Mouse (Mus musculus): Measurements from ENCODE around the gene Aars.
A peak's percentile ranks its signal among the peaks of the same experiment; 100 is the strongest.
"Not testable (repeated sequence)": the region's sequence is repeated elsewhere in the genome, so short reads cannot be mapped to it uniquely, and the experiment has no call there.

Aars gene

GRCm38 (mm10) chr8:111066308-111066707, 33.4 kb downstream of the Aars start:
- no peak for DNase-seq (ENCODE audit: low read depth, low spot score)
- Histone ChIP-seq H3K36me3 (ENCODE audit: control insufficient read depth, insufficient read depth, low read length, poor library complexity, severe bottlenecking) (no peaks in the 10 kb centered on the region; the same call in 1 of the 2 replicates), H3K27me3 (ENCODE audit: control insufficient read depth, insufficient read depth, low read length, poor library complexity, severe bottlenecking) (no peaks in the 10 kb centered on the region)

- no peaks in the 10 kb centered on the region for H3K27me3 ChIP-seq (ENCODE audit: control insufficient read depth, insufficient read depth, low read length, poor library complexity, severe bottlenecking)
- no peaks in the 10 kb centered on the region; the same call in 1 of the 2 replicates for H3K36me3 ChIP-seq (ENCODE audit: control insufficient read depth, insufficient read depth, low read length, poor library complexity, severe bottlenecking)
- no peak for DNase-seq (ENCODE audit: low read depth, low spot score)
These were observed 34.5 kb downstream of the Aars start for GRCm38 (mm10) chr8:111067439-111067838.

- not testable (repeated sequence) for DNase-seq (ENCODE audit: low read depth, low spot score); H3K36me3 ChIP-seq (ENCODE audit: control insufficient read depth, insufficient read depth, low read length, poor library complexity, severe bottlenecking); H3K27me3 ChIP-seq (ENCODE audit: control insufficient read depth, insufficient read depth, low read length, poor library complexity, severe bottlenecking)
These were observed 35.7 kb downstream of the Aars start for GRCm38 (mm10) chr8:111068660-111069059.

GRCm38 (mm10) chr8:111075926-111076325, 43.0 kb downstream of the Aars start:
- no peak for DNase-seq (ENCODE audit: low read depth, low spot score)
- no peaks in the 10 kb centered on the region for H3K27me3 ChIP-seq (ENCODE audit: control insufficient read depth, insufficient read depth, low read length, poor library complexity, severe bottlenecking)
- no peaks in the 10 kb centered on the region for H3K36me3 ChIP-seq (ENCODE audit: control insufficient read depth, insufficient read depth, low read length, poor library complexity, severe bottlenecking)

GRCm38 (mm10) chr8:111079461-111079860, 46.5 kb downstream of the Aars start:
- no peaks in the 10 kb centered on the region for H3K27me3 ChIP-seq (ENCODE audit: control insufficient read depth, insufficient read depth, low read length, poor library complexity, severe bottlenecking)
- no peak for DNase-seq (ENCODE audit: low read depth, low spot score)
- no peaks in the 10 kb centered on the region for H3K36me3 ChIP-seq (ENCODE audit: control insufficient read depth, insufficient read depth, low read length, poor library complexity, severe bottlenecking)

GRCm38 (mm10) chr8:111079861-111080271, 46.9 kb downstream of the Aars start:
- H3K27me3 ChIP-seq (ENCODE audit: control insufficient read depth, insufficient read depth, low read length, poor library complexity, severe bottlenecking): no peaks in the 10 kb centered on the region
- DNase-seq (ENCODE audit: low read depth, low spot score): no peak

GRCm38 (mm10) chr8:111081580-111082258, 48.8 kb downstream of the Aars start:
- no peaks in the 10 kb centered on the region for H3K36me3 ChIP-seq (ENCODE audit: control insufficient read depth, insufficient read depth, low read length, poor library complexity, severe bottlenecking)
- no peaks in the 10 kb centered on the region for H3K27me3 ChIP-seq (ENCODE audit: control insufficient read depth, insufficient read depth, low read length, poor library complexity, severe bottlenecking)

More at GRCm38 (mm10) chr8:111079861-111080271, 46.9 kb downstream of the Aars start:
- H3K36me3 ChIP-seq (ENCODE audit: control insufficient read depth, insufficient read depth, low read length, poor library complexity, severe bottlenecking): no peaks in the 10 kb centered on the region

GRCm38 (mm10) chr8:111083936-111084335, 51.0 kb downstream of the Aars start:
- H3K27me3 ChIP-seq (ENCODE audit: control insufficient read depth, insufficient read depth, low read length, poor library complexity, severe bottlenecking); DNase-seq (ENCODE audit: low read depth, low spot score); H3K36me3 ChIP-seq (ENCODE audit: control insufficient read depth, insufficient read depth, low read length, poor library complexity, severe bottlenecking): not testable (repeated sequence)

More at GRCm38 (mm10) chr8:111081580-111082258, 48.8 kb downstream of the Aars start:
- DNase-seq (ENCODE audit: low read depth, low spot score): no peak

GRCm38 (mm10) chr8:111090126-111090525, 57.2 kb downstream of the Aars start:
- H3K27me3 ChIP-seq (ENCODE audit: control insufficient read depth, insufficient read depth, low read length, poor library complexity, severe bottlenecking): no peaks in the 10 kb centered on the region
- H3K36me3 ChIP-seq (ENCODE audit: control insufficient read depth, insufficient read depth, low read length, poor library complexity, severe bottlenecking): no peaks in the 10 kb centered on the region
- peak; percentile 87 for DNase-seq (ENCODE audit: low read depth, low spot score)

- Histone ChIP-seq H3K27me3 (ENCODE audit: control insufficient read depth, insufficient read depth, low read length, poor library complexity, severe bottlenecking) (no peaks in the 10 kb centered on the region), H3K36me3 (ENCODE audit: control insufficient read depth, insufficient read depth, low read length, poor library complexity, severe bottlenecking) (no peaks in the 10 kb centered on the region)
- no peak for DNase-seq (ENCODE audit: low read depth, low spot score)
These were observed 58.8 kb downstream of the Aars start for GRCm38 (mm10) chr8:111091706-111092105.

GRCm38 (mm10) chr8:111092326-111092725, 59.4 kb downstream of the Aars start, which contains the start of gene Clec18a:
Clec18a (minus strand) TSS chr8:111092426.
- H3K36me3 ChIP-seq (ENCODE audit: control insufficient read depth, insufficient read depth, low read length, poor library complexity, severe bottlenecking); H3K27me3 ChIP-seq (ENCODE audit: control insufficient read depth, insufficient read depth, low read length, poor library complexity, severe bottlenecking); DNase-seq (ENCODE audit: low read depth, low spot score): not testable (repeated sequence)

- Histone ChIP-seq H3K27me3 (ENCODE audit: control insufficient read depth, insufficient read depth, low read length, poor library complexity, severe bottlenecking) (no peaks in the 10 kb centered on the region), H3K36me3 (ENCODE audit: control insufficient read depth, insufficient read depth, low read length, poor library complexity, severe bottlenecking) (no peaks in the 10 kb centered on the region)
- DNase-seq (ENCODE audit: low read depth, low spot score): peak; percentile 94
These were observed 61.1 kb downstream of the Aars start, which contains the start of gene Pdpr for GRCm38 (mm10) chr8:111093865-111094718. Pdpr (plus strand) TSS chr8:111094630.

- H3K27me3 ChIP-seq (ENCODE audit: control insufficient read depth, insufficient read depth, low read length, poor library complexity, severe bottlenecking); H3K36me3 ChIP-seq (ENCODE audit: control insufficient read depth, insufficient read depth, low read length, poor library complexity, severe bottlenecking): not testable (repeated sequence)
- peak; percentile 39 for DNase-seq (ENCODE audit: low read depth, low spot score)
These were observed 61.9 kb downstream of the Aars start for GRCm38 (mm10) chr8:111094719-111095302.
